Mouse (Mus musculus) cerebellum, postnatal 14 days (tissue): ENCODE results near the gene Cnn2.

Experiments
- DNase-seq, 2 experiments: peaks; one replicate each; pipeline ENCODE4 v3.0.0; 2021; ENCODE audit warnings: mixed read lengths in 2 of 2

The Cnn2 gene

GRCm38 (mm10) chr10:79988506-79989271, at the start of gene Cnn2:
TSS of gene Cnn2 (plus strand) at chr10:79988584.
- DNase-seq = no peak

- DNase-seq = no peak
These were observed 47.6 kb upstream of the Cnn2 start for GRCm38 (mm10) chr10:79940749-79941148.

GRCm38 (mm10) chr10:79942988-79943387, 45.4 kb upstream of the Cnn2 start:
- no peak for DNase-seq

GRCm38 (mm10) chr10:79943471-79943901, 44.9 kb upstream of the Cnn2 start:
- DNase-seq = no peak

GRCm38 (mm10) chr10:79945507-79946234, 42.7 kb upstream of the Cnn2 start:
- DNase-seq = peak in 1 of 2 experiments; percentile 51

GRCm38 (mm10) chr10:79946752-79947322, 41.5 kb upstream of the Cnn2 start:
- no peak for DNase-seq

- DNase-seq = no peak
These were observed 40.9 kb upstream of the Cnn2 start for GRCm38 (mm10) chr10:79947502-79947901.

- no peak for DNase-seq
These were observed 38.5 kb upstream of the Cnn2 start for GRCm38 (mm10) chr10:79949873-79950272.

GRCm38 (mm10) chr10:79950661-79951060, 37.7 kb upstream of the Cnn2 start:
- DNase-seq = no peak

- DNase-seq = peak in 1 of 2 experiments; percentile 54
These were observed 34.4 kb upstream of the Cnn2 start for GRCm38 (mm10) chr10:79953946-79954345.

- DNase-seq = no peak
These were observed 32.7 kb upstream of the Cnn2 start for GRCm38 (mm10) chr10:79955691-79956090.

- no peak for DNase-seq
These were observed 31.7 kb upstream of the Cnn2 start for GRCm38 (mm10) chr10:79956643-79957154.

GRCm38 (mm10) chr10:79958140-79958816, 30.1 kb upstream of the Cnn2 start:
- DNase-seq = peak; percentile 85 to 91

GRCm38 (mm10) chr10:79959412-79959811, 29.0 kb upstream of the Cnn2 start:
- peak; percentile 62 to 63 for DNase-seq

- peak; percentile 99 to 100 for DNase-seq
These were observed 28.4 kb upstream of the Cnn2 start, which contains the start of gene Wdr18 for GRCm38 (mm10) chr10:79959847-79960601. TSS of gene Wdr18 (plus strand) at chr10:79960152.

- DNase-seq = no peak
These were observed 27.6 kb upstream of the Cnn2 start for GRCm38 (mm10) chr10:79960671-79961294.

GRCm38 (mm10) chr10:79964727-79965126, 23.7 kb upstream of the Cnn2 start:
- no peak for DNase-seq

GRCm38 (mm10) chr10:79965325-79965724, 23.1 kb upstream of the Cnn2 start:
- DNase-seq = no peak

GRCm38 (mm10) chr10:79966886-79967400, 21.4 kb upstream of the Cnn2 start:
- DNase-seq = peak; percentile 80 to 81

GRCm38 (mm10) chr10:79968181-79968580, 20.2 kb upstream of the Cnn2 start:
- peak; percentile 52 to 59 for DNase-seq

- peak; percentile 41 to 73 for DNase-seq
These were observed 19.2 kb upstream of the Cnn2 start for GRCm38 (mm10) chr10:79969124-79969568.
